Mouse (Mus musculus) brain, embryonic 14.5 days (tissue): Measurements from ENCODE around the gene Ostf1.

Source experiments
- CTCF ChIP-seq: fragments of 200-500 bp; IDR thresholded peaks from 2 replicates; pipeline ENCODE4 v1.5.1; 2012; ENCODE audit warnings: inconsistent platforms, mild to moderate bottlenecking, moderate library complexity, borderline replicate concordance; ENCODE audit not compliant: insufficient read depth, insufficient read length; ENCODE audit errors: extremely low read depth
- POLR2A ChIP-seq: fragments of 200-500 bp; IDR thresholded peaks from 2 replicates; pipeline ENCODE4 v1.6.1; 2012; ENCODE audit warnings: mild to moderate bottlenecking, inconsistent platforms, borderline replicate concordance; ENCODE audit not compliant: poor library complexity, insufficient read depth, insufficient read length, severe bottlenecking; ENCODE audit errors: extremely low read depth

DNA sequence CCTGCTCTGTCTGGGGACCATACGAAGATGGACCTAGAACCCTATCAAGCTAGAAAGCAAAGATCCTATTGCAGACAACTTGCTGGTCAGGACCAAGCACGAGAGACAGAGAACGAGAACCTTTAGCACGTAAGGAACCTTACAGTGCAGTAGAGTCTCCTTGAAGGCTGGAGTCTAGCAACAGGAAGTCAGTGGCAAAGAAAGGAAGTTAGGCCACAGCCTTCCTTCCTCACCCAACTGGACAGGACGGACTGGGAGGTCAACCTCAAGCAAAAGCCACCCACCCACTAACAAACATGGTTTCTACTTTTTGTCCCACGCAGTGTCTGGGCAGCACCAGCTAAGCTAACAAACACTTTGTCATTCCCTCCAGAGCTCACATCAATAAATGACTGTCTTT, 48.7 kb downstream of the Ostf1 start:
- no peak for TF ChIP-seq POLR2A
- no peak for TF ChIP-seq CTCF
